Mouse (Mus musculus) stomach, embryonic 14.5 days (tissue): Measurements from ENCODE around the gene Chchd1. TPM values are rescaled to one million over a fixed set of nuclear protein-coding genes. Genes with fewer than 3 reads are reported as not detected.

Experiments used
- ATAC-seq: fragments of 200-750 bp; cut with Nextera tagmentation; 2 replicates; pipeline ENCODE4 v1.8.0; 2017; ENCODE audit warnings: low read depth, moderate TSS enrichment; ENCODE audit not compliant: insufficient number of reproducible peaks, insufficient read depth, low FRiP score
- H3K27ac ChIP-seq: fragments of 300-500 bp; sonication (generic); 2 replicates; pipeline ENCODE4 v1.5.1; 2014; ENCODE audit warnings: mild to moderate bottlenecking, low read length, moderate library complexity, mixed read lengths
- H3K27me3 ChIP-seq: fragments of 300-500 bp; sonication (generic); 2 replicates; pipeline ENCODE4 v1.6.1; 2014; ENCODE audit warnings: low read length, control low read depth, mixed read lengths; ENCODE audit not compliant: control insufficient read depth, insufficient read depth
- H3K36me3 ChIP-seq: fragments of 300-500 bp; sonication (generic); 2 replicates; pipeline ENCODE4 v1.6.1; 2014; ENCODE audit warnings: mild to moderate bottlenecking, control low read depth, low read length, moderate library complexity, mixed read lengths; ENCODE audit not compliant: control insufficient read depth, insufficient read depth
- H3K4me1 ChIP-seq: fragments of 300-500 bp; sonication (generic); 2 replicates; pipeline ENCODE4 v1.6.1; 2014; ENCODE audit warnings: low read length, control low read depth, mixed read lengths; ENCODE audit not compliant: control insufficient read depth, insufficient read depth
- H3K4me2 ChIP-seq: fragments of 300-500 bp; sonication (generic); replicated peaks from 2 replicates; pipeline ENCODE4 v1.6.1; 2014; ENCODE audit warnings: low read depth, low read length, control low read depth
- H3K4me3 ChIP-seq: fragments of 300-500 bp; sonication (generic); 2 replicates; pipeline ENCODE4 v1.5.1; 2014; ENCODE audit warnings: low read depth, low read length, control low read depth
- H3K9ac ChIP-seq: fragments of 300-500 bp; sonication (generic); replicated peaks from 2 replicates; pipeline ENCODE4 v1.6.1; 2014; ENCODE audit warnings: low read depth, mild to moderate bottlenecking, control low read depth, low read length, moderate library complexity, mixed read lengths
- H3K9me3 ChIP-seq: fragments of 300-500 bp; sonication (generic); 2 replicates; pipeline ENCODE4 v1.6.1; 2016; ENCODE audit warnings: low read depth, low read length, control low read depth; ENCODE audit not compliant: control insufficient read depth
- WGBS: fragments of 180-500 bp; shearing (Covaris S2); extraction: QIAGEN DNeasy Blood & Tissue Kit; methylation state at CpG from one replicate; pipeline ENCODE4 v1.1.7; 2014; 5-methylcytosine and 5-hydroxymethylcytosine counted together
- polyA plus RNA-seq: library from polyadenylated mRNA; unstranded; fragments of >200 nt; fragmentation: Nextera tagmentation; extraction: Ambion mirVana; gene quantifications from 2 replicates; pipeline ENCODE4 v1.2.1, GENCODE M21; 2014

Chchd1 gene
- polyA plus RNA-seq, 1 experiment from 2014 or later = 224 TPM

DNA sequence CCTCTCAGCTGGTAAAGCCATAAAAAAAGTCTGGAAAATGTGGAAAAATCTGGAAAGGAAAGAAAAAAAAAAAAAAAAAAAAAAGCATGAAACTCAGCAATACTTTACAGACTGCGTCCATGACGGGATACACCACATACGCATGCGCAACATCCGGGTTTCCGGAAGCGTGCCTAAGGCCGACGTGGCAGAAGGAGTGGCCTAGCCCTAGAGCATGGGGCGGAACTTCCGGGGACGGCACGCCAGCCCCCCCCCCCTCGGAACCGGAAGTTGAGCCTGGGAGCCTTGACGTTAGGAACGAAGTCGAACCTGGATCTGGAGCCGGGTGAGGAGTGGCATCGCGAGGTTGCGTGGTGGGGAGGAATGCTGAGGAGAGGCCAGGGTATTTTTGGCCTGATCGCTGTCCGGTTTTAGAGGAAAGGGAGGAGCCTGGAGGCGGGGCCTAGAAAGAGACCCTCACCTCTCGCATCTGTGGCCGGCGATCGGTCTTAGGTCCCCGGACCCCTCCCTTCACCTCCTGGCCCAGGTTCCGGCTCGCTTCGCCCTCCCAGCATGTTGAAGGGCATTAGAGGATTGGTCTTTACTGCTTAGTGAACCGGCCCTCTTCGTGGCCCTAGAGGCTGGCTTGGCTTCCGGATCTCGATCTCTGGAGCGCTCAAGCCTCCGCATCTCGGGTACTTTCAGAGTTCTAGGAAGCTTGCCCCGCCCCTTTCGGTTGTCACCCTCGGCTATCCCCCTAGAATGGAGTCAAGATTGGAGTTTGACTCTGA is 28.6 kb upstream of the Chchd1 start, which contains the start of gene Sec24c:
Sec24c (plus strand) TSS at position 245 of the 770 bp plus-strand sequence.
- Histone ChIP-seq H3K4me3 (peak within 1 kb of the TSS; percentile 73), H3K27me3 (no peaks in the 10 kb centered on the region), H3K4me2 (peak within 1 kb of the TSS; percentile 67), H3K36me3 (peaks cover 29% of the 10 kb centered on the region), H3K4me1 (peaks cover 8% of the 10 kb centered on the region; the same call in 1 of the 2 replicates), H3K27ac (peak within 1 kb of the TSS; percentile 97), H3K9ac (peak within 1 kb of the TSS; percentile 69), H3K9me3 (no peaks in the 10 kb centered on the region)
- WGBS = 2% methylated on average over 43 of the region's 43 CpGs
- ATAC-seq = peak; percentile 96

DNA sequence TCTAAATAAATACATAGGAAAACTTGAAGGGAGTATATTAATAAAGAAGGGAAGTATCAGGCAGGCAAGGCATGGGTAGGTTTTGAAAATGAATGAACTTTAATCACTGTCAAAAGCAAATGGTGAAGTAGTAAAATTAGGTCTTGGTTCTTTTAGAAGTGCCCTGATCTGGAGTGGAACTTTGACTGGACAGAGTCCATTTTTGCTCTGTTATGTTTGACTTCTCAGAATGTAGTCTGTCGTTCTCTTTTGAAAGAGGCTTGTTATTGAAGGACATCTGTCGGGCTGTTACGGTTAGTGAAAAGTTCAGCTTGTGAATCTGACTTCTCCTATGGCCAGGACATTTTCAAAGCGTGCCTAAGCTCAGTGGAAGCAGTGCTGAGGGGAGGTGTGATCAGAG is 24.9 kb upstream of the Chchd1 start:
- peaks cover 64% of the 10 kb centered on the region for H3K36me3 ChIP-seq
- ATAC-seq = no peak

DNA sequence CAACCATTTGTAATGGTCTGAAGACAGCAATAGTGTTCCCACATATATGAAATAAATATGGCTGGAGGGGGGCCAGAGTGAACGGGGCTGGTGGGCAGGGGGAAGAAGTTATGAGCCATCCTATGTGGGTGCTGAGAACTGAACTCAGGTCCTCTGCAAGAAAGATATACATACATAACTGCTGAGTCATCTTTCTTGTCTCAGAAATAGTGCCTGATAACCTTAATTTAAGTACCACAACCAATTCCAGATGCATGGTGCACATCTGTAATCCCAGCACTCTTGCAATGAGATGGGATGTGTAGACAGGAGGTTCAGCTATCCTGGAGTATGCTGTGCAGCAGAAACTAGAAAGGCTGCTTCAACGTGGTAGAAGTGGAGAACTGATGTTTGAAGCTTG is 21.1 kb upstream of the Chchd1 start:
- no peaks in the 10 kb centered on the region for H3K9me3 ChIP-seq
- H3K4me1 ChIP-seq = no peaks in the 10 kb centered on the region
- WGBS = 77% methylated on average over 2 of the region's 2 CpGs
- H3K36me3 ChIP-seq = peaks cover 94% of the 10 kb centered on the region
- H3K27ac ChIP-seq = no peak overlapping the region
- no peak overlapping the region for H3K9ac ChIP-seq
- no peaks in the 10 kb centered on the region for H3K27me3 ChIP-seq
- no peak overlapping the region for H3K4me2 ChIP-seq
- no peak overlapping the region for H3K4me3 ChIP-seq
- ATAC-seq = no peak

More for the DNA sequence above, 24.9 kb upstream of the Chchd1 start:
- Histone ChIP-seq H3K27ac (no peak overlapping the region), H3K9ac (no peak overlapping the region), H3K4me2 (no peak overlapping the region), H3K9me3 (no peaks in the 10 kb centered on the region), H3K4me1 (peaks cover 8% of the 10 kb centered on the region; the same call in 1 of the 2 replicates), H3K4me3 (no peak overlapping the region), H3K27me3 (no peaks in the 10 kb centered on the region)
- 91% methylated on average over 4 of the region's 4 CpGs for WGBS

DNA sequence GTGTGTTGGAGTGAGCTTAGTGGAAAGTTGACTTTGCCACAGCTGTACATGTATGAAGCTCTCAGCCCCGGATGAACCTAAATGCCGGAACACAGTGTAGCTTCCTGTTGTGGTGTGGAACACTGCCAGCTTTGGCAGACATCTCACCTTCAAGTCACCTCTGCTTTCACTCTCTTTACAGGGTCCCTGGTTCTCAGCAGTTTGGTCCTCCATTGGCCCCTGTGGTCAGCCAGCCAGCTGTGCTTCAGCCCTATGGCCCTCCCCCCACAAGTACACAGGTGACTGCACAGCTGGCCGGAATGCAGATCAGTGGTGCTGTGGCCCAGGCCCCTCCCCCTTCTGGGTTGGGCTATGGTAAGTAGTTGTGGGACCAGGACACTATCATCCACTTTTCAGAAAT is 20.3 kb upstream of the Chchd1 start:
- Histone ChIP-seq H3K4me2 (no peak overlapping the region), H3K36me3 (peaks cover 96% of the 10 kb centered on the region), H3K9me3 (no peaks in the 10 kb centered on the region), H3K9ac (no peak overlapping the region), H3K4me1 (no peaks in the 10 kb centered on the region), H3K27ac (no peak overlapping the region), H3K4me3 (no peak overlapping the region), H3K27me3 (no peaks in the 10 kb centered on the region)
- 77% methylated on average over 3 of the region's 3 CpGs for WGBS
- ATAC-seq = no peak

DNA sequence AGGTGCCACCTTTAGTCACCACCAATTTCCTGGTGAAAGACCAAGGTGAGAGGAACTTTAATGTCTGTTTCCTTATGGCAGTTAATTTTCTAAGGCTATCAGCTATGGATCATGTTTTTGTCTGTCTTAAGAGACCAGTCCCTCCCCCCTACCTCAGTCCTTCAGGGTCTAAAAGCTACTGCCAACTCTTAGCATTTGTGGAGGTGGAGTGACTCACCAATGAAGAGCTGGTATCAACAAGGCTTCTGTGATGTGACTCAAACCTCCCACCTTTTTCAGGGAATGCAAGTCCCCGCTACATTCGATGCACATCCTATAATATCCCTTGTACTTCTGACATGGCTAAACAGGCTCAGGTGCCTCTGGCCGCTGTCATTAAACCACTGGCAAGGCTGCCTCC is 16.2 kb upstream of the Chchd1 start:
- Histone ChIP-seq H3K27me3 (no peaks in the 10 kb centered on the region), H3K9ac (no peak overlapping the region), H3K4me3 (no peak overlapping the region), H3K4me1 (no peaks in the 10 kb centered on the region), H3K9me3 (no peaks in the 10 kb centered on the region), H3K27ac (no peak overlapping the region), H3K4me2 (no peak overlapping the region), H3K36me3 (peaks cover 95% of the 10 kb centered on the region)
- 94% methylated on average over 3 of the region's 3 CpGs for WGBS
- no peak for ATAC-seq

DNA sequence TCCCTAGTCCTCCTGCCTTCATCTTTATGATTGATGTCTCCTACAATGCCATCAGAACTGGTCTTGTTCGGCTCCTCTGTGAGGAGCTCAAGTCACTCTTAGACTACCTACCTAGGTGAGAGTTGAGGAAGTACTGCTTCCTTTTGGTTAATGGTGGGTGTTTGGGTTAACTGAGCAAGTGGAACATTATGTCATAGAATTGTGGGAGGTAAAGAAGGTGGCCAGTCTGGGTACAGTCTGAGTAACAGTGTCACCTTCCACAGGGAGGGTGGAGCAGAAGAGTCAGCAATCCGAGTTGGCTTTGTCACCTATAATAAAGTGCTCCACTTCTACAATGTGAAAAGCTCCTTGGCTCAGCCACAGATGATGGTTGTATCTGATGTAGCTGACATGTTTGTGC is 13.8 kb upstream of the Chchd1 start:
- no peak overlapping the region for H3K4me3 ChIP-seq
- H3K27me3 ChIP-seq = no peaks in the 10 kb centered on the region
- no peak overlapping the region for H3K4me2 ChIP-seq
- peaks cover 95% of the 10 kb centered on the region for H3K36me3 ChIP-seq
- no peaks in the 10 kb centered on the region for H3K9me3 ChIP-seq
- 77% methylated on average over 2 of the region's 2 CpGs for WGBS
- H3K4me1 ChIP-seq = no peaks in the 10 kb centered on the region
- no peak for ATAC-seq
- H3K27ac ChIP-seq = no peak overlapping the region
- no peak overlapping the region for H3K9ac ChIP-seq

DNA sequence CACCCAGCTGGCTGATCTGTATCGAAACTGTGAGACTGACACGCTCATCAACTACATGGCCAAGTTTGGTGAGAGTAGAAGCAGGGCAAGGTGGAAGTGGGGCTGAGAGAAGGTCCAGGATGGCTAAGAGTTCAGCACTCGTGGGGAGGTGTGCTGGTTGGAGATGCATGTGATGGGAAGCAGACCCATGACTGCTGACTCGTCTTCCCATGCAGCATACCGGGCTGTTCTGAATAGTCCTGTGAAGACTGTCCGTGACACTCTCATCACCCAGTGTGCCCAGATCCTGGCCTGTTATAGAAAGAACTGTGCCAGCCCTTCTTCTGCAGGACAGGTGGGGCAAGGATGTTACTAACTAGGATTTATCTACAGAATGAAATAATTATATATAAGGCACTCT is 11.0 kb upstream of the Chchd1 start:
- WGBS = 92% methylated on average over 6 of the region's 6 CpGs
- Histone ChIP-seq H3K9me3 (no peaks in the 10 kb centered on the region), H3K4me2 (no peak overlapping the region), H3K36me3 (peaks cover 74% of the 10 kb centered on the region), H3K4me3 (no peak overlapping the region), H3K4me1 (peaks cover 10% of the 10 kb centered on the region), H3K9ac (no peak overlapping the region), H3K27me3 (no peaks in the 10 kb centered on the region), H3K27ac (no peak overlapping the region)
- no peak for ATAC-seq

DNA sequence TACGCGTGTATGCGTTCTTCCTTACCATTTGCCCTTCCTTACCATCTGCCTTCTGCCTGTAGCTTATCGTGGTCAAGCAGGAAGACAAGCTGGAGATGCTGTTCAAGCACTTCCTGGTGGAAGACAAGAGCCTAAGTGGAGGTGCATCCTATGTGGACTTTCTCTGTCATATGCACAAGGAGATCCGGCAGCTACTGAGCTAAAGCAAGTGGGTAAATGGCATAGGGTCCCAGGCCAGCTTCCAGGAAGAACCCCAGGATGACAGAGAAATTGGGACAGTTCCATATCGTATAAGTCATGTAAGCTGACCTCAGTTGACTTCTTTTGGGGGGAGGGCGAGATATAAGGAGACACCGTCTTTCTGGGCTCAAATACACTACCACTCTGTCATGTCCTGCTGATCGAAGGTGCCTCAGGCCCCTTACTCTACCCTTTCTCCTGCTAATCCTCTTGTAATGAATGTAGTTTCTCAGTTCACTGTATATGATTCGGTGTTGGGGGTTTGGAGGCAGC is 9.2 kb upstream of the Chchd1 start:
- 91% methylated on average over 10 of the region's 10 CpGs for WGBS

More for the DNA sequence above, 9.2 kb upstream of the Chchd1 start:
- H3K27me3 ChIP-seq = no peaks in the 10 kb centered on the region
- ATAC-seq = no peak
- no peak overlapping the region for H3K9ac ChIP-seq
- H3K27ac ChIP-seq = no peak overlapping the region
- no peak overlapping the region for H3K4me2 ChIP-seq
- H3K9me3 ChIP-seq = no peaks in the 10 kb centered on the region
- H3K4me3 ChIP-seq = no peak overlapping the region
- H3K36me3 ChIP-seq = peaks cover 60% of the 10 kb centered on the region
- peaks cover 23% of the 10 kb centered on the region for H3K4me1 ChIP-seq
